Mouse (Mus musculus) kidney, adult 11 months (tissue): ENCODE measurements around the gene Kbtbd13.

Source experiments
- DNase-seq: peaks from one replicate; pipeline ENCODE4 v3.0.0; 2022

The Kbtbd13 gene

GRCm38 (mm10) chr9:65391613-65391964 lies at the start of gene Kbtbd13:
Gene Kbtbd13 (minus strand): TSS chr9:65391652.
- no peak for DNase-seq

DNA sequence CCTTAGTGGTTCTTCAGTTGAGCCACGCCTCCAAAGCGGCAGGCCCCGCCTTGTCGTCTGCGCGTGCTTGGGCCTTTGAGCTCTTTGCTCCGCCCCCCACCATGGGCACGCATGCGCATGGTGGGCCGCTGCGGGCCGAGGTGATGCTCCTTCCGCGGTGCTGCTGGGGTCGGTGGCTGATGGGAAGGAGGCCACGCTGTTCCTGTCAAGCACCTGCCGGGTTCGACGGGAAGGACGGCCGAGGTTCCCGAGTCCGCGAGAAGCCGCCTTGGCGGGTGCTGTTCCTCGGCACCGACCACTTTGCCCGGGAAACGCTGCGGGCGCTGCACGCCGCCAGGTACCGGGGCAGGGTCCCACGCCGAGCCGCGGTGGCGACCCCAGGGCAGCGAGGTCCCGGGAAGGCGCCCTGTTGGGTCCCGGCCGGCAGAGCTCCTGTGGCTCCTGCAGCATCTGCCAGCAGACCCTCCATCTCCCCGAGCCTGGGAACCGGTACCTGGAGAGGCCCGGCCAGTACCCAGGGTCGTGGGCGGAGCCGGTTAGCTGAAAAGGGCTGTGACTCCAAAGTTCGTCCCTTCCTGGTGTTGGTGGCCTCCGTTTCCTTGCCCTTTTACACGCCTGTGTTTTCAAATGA lies 44.3 kb upstream of the Kbtbd13 start, which contains the start of gene Mtfmt:
TSS of gene Mtfmt (plus strand) at position 112 of the 631 bp plus-strand sequence.
- DNase-seq: peak; percentile 90

GRCm38 (mm10) chr9:65435211-65435610 lies 43.8 kb upstream of the Kbtbd13 start:
- DNase-seq: no peak

DNA sequence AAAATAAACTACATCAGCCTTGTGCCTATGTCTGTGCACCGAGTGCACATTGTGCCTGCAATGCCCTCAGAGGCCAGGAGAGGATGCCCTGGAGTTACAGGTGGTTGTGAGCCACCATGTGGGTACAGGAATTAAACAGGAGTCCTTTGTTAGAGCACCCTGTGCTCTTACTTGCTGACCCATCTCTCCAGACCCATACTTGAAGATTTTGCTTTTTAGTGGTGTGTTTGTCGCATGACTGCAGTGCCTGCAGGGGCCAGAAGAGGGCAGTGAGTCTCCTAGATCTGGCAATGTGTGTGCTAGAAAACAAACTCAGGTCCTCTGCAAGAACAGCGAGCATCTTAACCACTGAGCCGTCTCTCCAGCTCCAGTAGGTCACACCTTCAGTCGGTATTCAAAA lies 42.7 kb upstream of the Kbtbd13 start:
- DNase-seq: peak; percentile 40

DNA sequence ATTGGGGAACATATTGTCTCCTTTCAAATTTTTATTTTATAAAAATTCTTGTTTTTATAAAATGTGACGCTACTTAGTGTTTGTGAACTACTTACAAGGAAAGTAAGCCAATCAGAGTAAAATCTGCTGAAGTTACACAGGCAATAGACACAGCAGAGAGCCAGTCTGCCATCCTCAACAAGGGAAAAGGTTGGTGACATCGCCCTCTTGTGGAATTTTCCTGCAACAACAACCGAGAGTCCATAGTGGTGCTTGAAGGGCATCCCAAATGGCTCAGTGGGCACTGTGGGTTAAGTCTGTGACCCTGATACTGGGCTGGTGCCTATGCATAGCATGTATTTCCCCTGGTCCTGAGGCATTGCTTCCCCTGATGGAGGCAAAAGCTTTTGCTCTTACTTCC lies 40.8 kb upstream of the Kbtbd13 start:
- peak; percentile 78 for DNase-seq

DNA sequence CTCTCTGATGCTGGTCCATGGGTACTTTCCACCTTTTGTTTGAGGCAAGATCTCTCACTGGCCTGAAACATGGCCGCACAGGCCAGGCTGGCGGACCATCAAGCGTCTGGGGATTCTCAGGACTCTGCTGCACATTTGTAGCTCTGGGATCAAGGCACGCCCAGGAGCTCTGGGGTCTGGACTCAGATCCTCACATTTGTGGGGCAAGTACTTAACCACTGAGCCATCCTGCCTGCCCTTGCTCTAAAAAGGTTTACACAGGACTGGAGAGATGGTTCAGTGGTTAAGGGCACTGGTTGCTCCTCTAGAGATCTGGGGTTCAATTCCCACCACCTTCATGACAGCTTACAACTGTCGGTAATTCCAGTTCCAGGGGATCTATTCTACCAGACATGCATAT lies 39.5 kb upstream of the Kbtbd13 start:
- DNase-seq: no peak

- DNase-seq: no peak
Measured at GRCm38 (mm10) chr9:65430401-65430800, 38.9 kb upstream of the Kbtbd13 start.

DNA sequence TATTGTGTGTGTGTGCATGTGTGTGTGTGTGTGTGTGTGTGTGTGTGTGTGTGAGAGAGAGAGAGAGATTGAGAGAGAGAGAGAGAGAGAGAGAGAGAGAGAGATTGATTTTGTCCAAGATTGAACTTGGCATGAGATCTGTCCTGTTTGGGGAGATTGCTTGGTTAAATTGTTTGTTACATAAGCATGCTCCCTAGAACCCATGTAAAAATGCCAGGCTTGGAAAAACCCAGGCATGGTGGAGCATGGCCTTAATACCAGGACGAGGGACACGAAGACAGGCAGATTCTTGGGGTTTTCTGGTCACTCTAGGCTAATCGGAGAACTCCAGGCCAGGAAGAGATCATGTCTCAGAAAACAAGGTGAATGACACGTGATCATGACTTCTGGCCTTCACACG lies 36.6 kb upstream of the Kbtbd13 start:
- no peak for DNase-seq

DNA sequence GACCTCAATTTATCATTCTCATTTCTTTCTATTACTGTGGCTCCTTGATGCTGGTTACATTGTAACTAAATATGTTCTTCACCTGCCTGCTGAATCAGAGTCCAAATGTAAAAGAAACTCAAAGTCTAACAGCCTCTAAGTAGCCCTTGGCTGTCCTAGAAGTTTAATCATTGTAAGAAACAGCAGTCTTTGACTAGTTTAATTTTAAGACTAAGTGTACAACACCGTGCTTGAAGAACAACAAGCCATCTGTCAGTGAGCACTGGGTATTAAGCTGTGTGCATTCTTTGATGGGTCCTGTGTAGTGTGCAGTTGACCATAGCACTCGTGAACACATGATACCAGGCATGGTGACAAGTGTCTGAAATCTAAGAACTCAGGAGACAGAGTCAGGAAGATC lies 36.1 kb upstream of the Kbtbd13 start:
- DNase-seq: peak; percentile 53

DNA sequence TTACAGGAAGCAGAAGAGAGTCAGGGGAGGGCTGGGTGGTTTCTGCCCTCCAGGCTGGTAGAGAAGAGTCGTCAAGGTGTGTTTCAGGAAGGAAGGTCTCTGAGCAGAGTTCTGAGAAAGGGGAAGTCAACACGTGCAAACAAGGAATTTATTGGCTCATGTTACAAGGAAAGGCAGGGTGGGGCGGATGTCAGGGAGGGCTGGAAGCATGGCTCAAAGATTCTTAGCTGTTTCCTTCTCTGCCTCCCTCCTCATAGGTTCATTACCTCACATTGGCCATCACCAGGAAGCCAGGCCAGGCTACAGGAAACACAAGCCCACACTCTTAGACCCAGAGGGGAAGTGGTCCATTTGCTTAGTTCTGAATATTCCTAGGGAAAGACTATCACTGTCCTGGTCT lies 32.9 kb upstream of the Kbtbd13 start:
- no peak for DNase-seq

GRCm38 (mm10) chr9:65422760-65423501 lies 31.5 kb upstream of the Kbtbd13 start, which contains the start of gene Slc51b:
Gene Slc51b (minus strand): TSS chr9:65422955.
- peak; percentile 84 for DNase-seq

- no peak for DNase-seq
Measured at GRCm38 (mm10) chr9:65419633-65420032, 28.2 kb upstream of the Kbtbd13 start.

GRCm38 (mm10) chr9:65417738-65418137 lies 26.3 kb upstream of the Kbtbd13 start:
- no peak for DNase-seq

- no peak for DNase-seq
Measured at GRCm38 (mm10) chr9:65411326-65411725, 19.9 kb upstream of the Kbtbd13 start.

DNA sequence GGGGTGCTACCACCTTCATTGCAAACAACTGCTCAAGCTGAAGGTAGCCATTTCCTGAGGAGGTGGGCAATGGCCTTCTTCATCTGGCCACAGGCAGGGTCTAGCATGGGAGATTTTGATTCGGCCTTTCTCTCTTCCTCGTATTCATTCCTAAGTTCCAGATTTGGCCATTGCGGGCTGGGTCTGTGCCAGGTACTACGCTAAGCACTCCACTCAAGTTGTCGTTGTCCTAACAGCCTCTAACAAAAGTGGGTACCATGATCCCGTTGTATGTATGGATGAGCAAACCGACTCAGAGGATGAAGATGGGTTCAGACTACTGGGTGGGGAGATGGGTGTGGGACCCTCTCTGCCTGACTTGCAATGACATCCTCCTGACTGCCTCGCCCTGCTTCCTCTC lies 18.9 kb upstream of the Kbtbd13 start:
- DNase-seq: no peak

DNA sequence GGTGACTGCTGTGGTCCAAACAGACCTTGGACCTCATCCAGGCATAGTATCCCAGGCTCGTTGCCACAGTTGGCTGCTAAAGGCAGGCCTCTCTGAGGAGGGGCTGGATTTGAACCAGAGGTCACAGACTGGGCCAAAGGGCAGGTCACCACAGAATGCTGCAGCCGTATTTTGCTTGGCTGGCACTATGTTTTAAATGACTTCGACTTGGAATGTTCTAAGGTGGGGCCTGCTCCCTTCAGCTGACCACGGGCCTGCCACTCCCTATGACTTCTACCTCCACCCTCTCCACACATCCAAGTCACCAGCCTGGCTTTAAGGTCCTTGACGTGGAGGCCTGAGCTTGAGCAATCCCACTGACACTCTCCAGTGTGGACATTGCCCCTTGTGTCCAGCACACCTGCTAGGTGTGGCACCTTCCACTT lies 17.4 kb upstream of the Kbtbd13 start:
- peak; percentile 92 for DNase-seq

DNA sequence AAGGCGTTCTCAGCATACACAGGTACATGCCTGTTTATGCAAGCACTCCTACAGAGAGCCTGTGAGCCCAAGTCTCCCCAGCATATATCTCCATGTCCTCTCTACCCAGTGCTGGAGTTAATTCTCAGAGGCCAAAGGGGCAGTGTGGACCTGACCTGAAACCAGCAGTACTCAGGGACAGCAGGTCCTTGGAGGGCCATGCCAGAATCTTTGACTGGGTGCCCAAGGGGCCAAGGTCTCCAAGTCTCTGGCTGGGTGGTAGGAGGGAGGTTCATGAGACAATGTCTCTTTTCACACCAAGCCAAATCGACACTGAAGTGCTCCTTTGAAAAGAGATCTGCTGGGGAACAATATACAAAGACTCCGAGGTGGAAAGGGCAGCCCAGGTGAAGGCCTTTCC lies 16.4 kb upstream of the Kbtbd13 start:
- peak; percentile 69 for DNase-seq

GRCm38 (mm10) chr9:65407327-65407726 lies 15.9 kb upstream of the Kbtbd13 start:
- DNase-seq: no peak

- DNase-seq: no peak
Measured at GRCm38 (mm10) chr9:65405184-65405449, 13.7 kb upstream of the Kbtbd13 start.

GRCm38 (mm10) chr9:65404331-65405183 lies 13.1 kb upstream of the Kbtbd13 start:
- DNase-seq: peak; percentile 73

- no peak for DNase-seq
Measured at GRCm38 (mm10) chr9:65399934-65400333, 8.5 kb upstream of the Kbtbd13 start.

- DNase-seq: peak; percentile 37
Measured at GRCm38 (mm10) chr9:65398279-65398678, 6.8 kb upstream of the Kbtbd13 start, which contains the start of gene Rasl12. Gene Rasl12 (plus strand): TSS chr9:65398506.

DNA sequence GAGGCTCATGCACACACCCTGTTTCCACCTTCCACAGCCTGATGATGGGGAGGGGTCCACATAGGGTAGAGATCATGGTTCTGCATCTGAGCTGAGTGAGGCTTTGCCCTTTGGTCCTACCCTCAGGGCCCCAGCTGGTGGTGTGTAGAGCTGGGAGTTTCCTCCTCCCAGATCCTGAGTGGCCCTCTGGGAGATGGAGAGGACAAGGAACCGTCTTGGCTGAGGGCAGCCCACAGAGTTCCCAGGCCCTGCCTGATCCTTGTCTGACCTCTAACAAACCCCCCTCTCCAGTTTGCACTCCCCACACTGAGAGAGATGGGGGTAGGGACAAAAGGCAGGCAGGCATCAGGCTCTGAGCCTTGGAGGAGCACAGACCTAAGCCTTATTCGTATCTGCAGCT lies 2.9 kb upstream of the Kbtbd13 start:
- no peak for DNase-seq

GRCm38 (mm10) chr9:65393606-65394005 lies 2.2 kb upstream of the Kbtbd13 start:
- no peak for DNase-seq
